Mouse (Mus musculus) CH12.LX (cell line): ENCODE measurements at regions not wholly inside any gene's neighbourhood (a gene's known extent, or its start where the extent isn't known, plus 50 kb on each side); places are given as distances from the start of the nearest gene placed in this dataset.

Source experiments
- CTCF ChIP-seq, 2 experiments: IDR thresholded peaks in 1 of 2; conservative IDR thresholded peaks in 1 of 2; 2 replicates each; pipeline ENCODE4 v1.5.1; 2011 to 2012; ENCODE audit warnings: low read depth in 2 of 2, low read length in 2 of 2, improper control_type of control experiment in 1 of 2, inconsistent platforms in 1 of 2, mild to moderate bottlenecking in 1 of 2, moderate library complexity in 1 of 2
- TBP ChIP-seq: conservative IDR thresholded peaks from 2 replicates; pipeline ENCODE4 v1.6.1; 2011; ENCODE audit warnings: low read depth, low read length, improper control_type of control experiment
- ZC3H11A ChIP-seq: IDR thresholded peaks from 2 replicates; pipeline ENCODE4 v1.6.1; 2012; ENCODE audit warnings: low read depth, mild to moderate bottlenecking, inconsistent platforms, low read length, improper control_type of control experiment
- ZNF384 ChIP-seq: IDR thresholded peaks from 2 replicates; pipeline ENCODE4 v1.6.1; 2012; ENCODE audit warnings: low read depth, low read length, improper control_type of control experiment, inconsistent platforms

DNA sequence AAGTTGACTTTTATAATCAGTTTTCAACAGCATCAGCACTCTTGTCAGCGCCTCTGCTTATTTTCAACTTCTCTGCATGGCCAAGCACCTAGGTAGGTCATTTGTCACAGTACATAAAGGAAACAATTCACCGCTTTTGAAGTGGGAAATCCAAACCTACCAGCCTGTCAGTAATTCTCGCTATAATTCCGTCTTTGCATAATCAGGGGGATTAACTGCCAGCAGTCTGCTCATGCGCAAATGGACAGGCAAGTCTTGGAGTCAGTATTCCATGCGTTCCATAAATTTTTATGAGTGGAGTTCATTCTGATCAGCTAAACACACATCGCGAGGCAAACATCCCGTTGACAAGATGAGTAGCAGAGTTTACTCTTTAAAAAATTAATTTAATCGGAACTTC lies 133.9 kb downstream of the Pcdh20 start:
- TF ChIP-seq CTCF (conservative IDR thresholded peaks at IDR 0.05 in 1 of 2, IDR thresholded peaks at IDR 0.05 in 1 of 2; ENCODE audit: low read depth in 2 of 2, low read length in 2 of 2) (no peak), ZNF384 (no peak), ZC3H11A (no peak), TBP (no peak)
